ENCODE assay signal across 9 mouse cellular contexts in genomic region chr7:145289302-145289701, GRCm38 (mm10). TPM values are rescaled to one million over a fixed set of nuclear protein-coding genes. Genes with fewer than 3 reads are reported as not detected.
A peak's percentile ranks its signal among the peaks of the same experiment; 100 is the strongest.
DNase-seq lines count a peak whose midpoint lies in the region; ATAC-seq and TF ChIP-seq lines count a peak whose summit lies in the region.
"Had no signal": no experiment of that assay in that cellular context is flagged by ENCODE, and none has a peak within 500 bp of the region (broad histone marks: within the 10 kb centered on the region; RNA-seq: fewer than 3 reads in every experiment).

No protein-coding gene starts in this region.

- H3K4me1 ChIP-seq in heart, postnatal 0 days (ENCODE audit: control insufficient read depth, insufficient read depth): no peaks in the 10 kb centered on the region
- H3K4me1 ChIP-seq in embryonic fibroblast, embryonic 13.5 days (ENCODE audit: control insufficient read depth, insufficient read depth, low read length): peaks cover under 1% of the 10 kb centered on the region; the same call in 1 of the 2 replicates

- H3K4me3 ChIP-seq in heart, postnatal 0 days (ENCODE audit: low read depth, low read length): no peak overlapping the region
- no peak overlapping the region for H3K4me3 ChIP-seq in embryonic fibroblast, embryonic 13.5 days (ENCODE audit: insufficient read depth, low read length)

- no peaks in the 10 kb centered on the region for H3K27me3 ChIP-seq in heart, postnatal 0 days (ENCODE audit: control insufficient read depth, insufficient read depth, low read length)

- H3K36me3 ChIP-seq in heart, postnatal 0 days (replicated peaks; ENCODE audit: control insufficient read depth, insufficient read depth, low read length): no peaks in the 10 kb centered on the region

- H3K4me2 ChIP-seq in heart, postnatal 0 days (ENCODE audit: low read depth, low read length): no peak overlapping the region

- H3K9me3 ChIP-seq in heart, postnatal 0 days (replicated peaks; ENCODE audit: control insufficient read depth, low read length): no peaks in the 10 kb centered on the region

- TF ChIP-seq CTCF in heart, postnatal 0 days (IDR thresholded peaks at IDR 0.05; ENCODE audit: low read depth): peak; percentile 34
- peak; percentile 50; the same call in 1 of the 2 replicates for TF ChIP-seq CTCF in embryonic fibroblast, embryonic 13.5 days (IDR thresholded peaks at IDR 0.05; ENCODE audit: borderline replicate concordance, insufficient read depth, low read length)

- peak; percentile 46; the same call in 1 of the 2 replicates for ATAC-seq in heart, postnatal 0 days (ENCODE audit: insufficient read depth, low read depth)

- no peak overlapping the region for H3K27ac ChIP-seq in heart, postnatal 0 days (ENCODE audit: low read depth)
- no peak overlapping the region for H3K27ac ChIP-seq in embryonic fibroblast, embryonic 13.5 days (ENCODE audit: insufficient read depth, low read length)

- no peak for TF ChIP-seq POLR2A in embryonic fibroblast, embryonic 13.5 days (IDR thresholded peaks at IDR 0.05; ENCODE audit: low read depth, low read length)

- no peak for DNase-seq in heart, postnatal 0 days (ENCODE audit: low spot score)
- no peak for DNase-seq in heart, adult 11 months
- DNase-seq in 3134 (ENCODE audit: extremely low read depth, insufficient read length, low spot score) (peak; percentile 74), adipocyte (ENCODE audit: low spot score) (peak; percentile 80)
- DNase-seq in retina, embryonic 14.5 days (ENCODE audit: low spot score): peak; percentile 62
- DNase-seq in c-Kit-positive CD71-positive TER-119-positive erythroid progenitor cells, embryonic 14.5 days (ENCODE audit: low spot score): no peak
- no peak for DNase-seq in right cerebral cortex, postnatal 4 days

- TF ChIP-seq EP300 in heart, postnatal 0 days (IDR thresholded peaks at IDR 0.05; ENCODE audit: low read depth): no peak

- WGBS in heart, postnatal 0 days: 21% methylated on average over 5 of the region's 5 CpGs

- no peak overlapping the region for H3K9ac ChIP-seq in heart, postnatal 0 days (replicated peaks; ENCODE audit: low read depth, low read length)

RNA-seq across cellular contexts. Expression of gene Tpcn2, which starts 5.5 kb away (rescaled TPM):
- total RNA-seq in heart, postnatal 0 days (2014; rRNA removed; ENCODE audit: low replicate concordance): 5.5 and 6.1 TPM in 2 replicates
- polyA plus RNA-seq in heart, postnatal 0 days (2015; fragmentation: Nextera tagmentation; extraction: Ambion mirVana): 2.7 TPM in 2 replicates
- 22.1 and 23.8 TPM in 2 replicates for polyA plus RNA-seq in embryonic fibroblast, embryonic 13.5 days (2011; ENCODE audit: insufficient read length, low read depth, missing spikeins)

RNA-seq across cellular contexts. Expression of gene Mrgprf, which starts 11.3 kb away (rescaled TPM):
- total RNA-seq in heart, postnatal 0 days (2014; rRNA removed; ENCODE audit: low replicate concordance): 1.0 and 4.2 TPM in 2 replicates
- polyA plus RNA-seq in heart, postnatal 0 days (2015; fragmentation: Nextera tagmentation; extraction: Ambion mirVana): 1.4 and 1.8 TPM in 2 replicates
- polyA plus RNA-seq in embryonic fibroblast, embryonic 13.5 days (2011; ENCODE audit: insufficient read length, low read depth, missing spikeins): 33.0 and 38.2 TPM in 2 replicates

RNA-seq across cellular contexts. Expression of gene Mrgprd, which starts 25.3 kb away (rescaled TPM):
- not detected in 2 replicates for total RNA-seq in heart, postnatal 0 days (2014; rRNA removed; ENCODE audit: low replicate concordance)
- polyA plus RNA-seq in heart, postnatal 0 days (2015; fragmentation: Nextera tagmentation; extraction: Ambion mirVana): not detected in 2 replicates
- polyA plus RNA-seq in embryonic fibroblast, embryonic 13.5 days (2011; ENCODE audit: insufficient read length, low read depth, missing spikeins): not detected in 2 replicates
- total RNA-seq: layer of hippocampus, postnatal 10 days had no signal

Comparison
In these comparisons a context has a peak if more than half of its experiments do, and no peak if none do; other contexts are left out.
1. DNase-seq: peak in 3134 (single experiment), adipocyte (single experiment) and retina, embryonic 14.5 days (single experiment); none in heart, postnatal 0 days (single experiment), heart, adult 11 months (single experiment), c-Kit-positive CD71-positive TER-119-positive erythroid progenitor cells, embryonic 14.5 days (single experiment) and right cerebral cortex, postnatal 4 days (single experiment).
2. RNA of gene Mrgprf, which starts 11.3 kb away (polyA plus RNA-seq): 33.0 to 38.2 TPM in embryonic fibroblast, embryonic 13.5 days; 1.4 to 1.8 TPM in heart, postnatal 0 days; every median in the first group is over 10 times any median in the second.